Mouse (Mus musculus) stomach, postnatal 0 days (tissue): ENCODE measurements around the gene Lhx2.

Experiments used
- CTCF ChIP-seq: IDR thresholded peaks from 2 replicates; pipeline ENCODE4 v1.5.1; 2016; ENCODE audit warnings: antibody characterized with exemption, low read depth, mild to moderate bottlenecking, moderate library complexity
- EP300 ChIP-seq: optimal IDR thresholded peaks from 2 replicates; pipeline ENCODE3; 2016; ENCODE audit warnings: antibody characterized with exemption

- no peak for TF ChIP-seq CTCF
- TF ChIP-seq EP300: no peak
Observed at GRCm38 (mm10) chr2:38313399-38313798, 25.7 kb upstream of the Lhx2 start.
